Comparison of ENCODE assay signal across 8 mouse cellular contexts in the genomic region with DNA sequence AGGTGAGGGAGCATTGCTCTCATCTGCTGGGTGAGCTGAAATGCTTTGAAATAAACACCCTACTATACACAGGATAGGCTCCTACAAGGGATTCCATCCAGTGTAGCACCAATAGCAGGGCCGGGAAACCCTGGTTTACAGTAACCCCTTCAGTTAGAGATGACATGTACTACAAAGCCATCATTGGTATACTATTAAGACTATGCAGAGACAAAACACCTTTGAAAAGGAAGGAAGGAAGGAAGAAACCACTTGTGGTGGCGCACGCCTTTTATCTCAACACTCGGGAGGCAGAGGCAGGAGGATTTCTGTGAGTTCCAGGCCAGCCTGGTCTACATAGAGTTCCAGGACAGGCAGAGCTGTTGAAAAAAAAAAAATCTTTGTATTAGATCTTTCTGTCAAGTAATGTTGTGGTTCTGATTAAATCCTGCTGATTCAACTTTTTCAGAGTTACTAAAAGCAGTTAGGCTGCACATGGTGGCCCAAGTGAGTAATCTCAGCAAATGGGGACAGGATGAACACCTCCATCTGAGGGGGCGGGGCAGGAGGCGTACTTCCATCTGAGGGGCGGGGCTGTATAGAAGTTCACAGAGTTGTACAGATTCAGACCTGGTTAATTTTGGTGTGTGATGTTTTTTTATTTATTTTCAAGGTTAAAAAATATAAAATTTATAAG. TPM values are rescaled to one million over a fixed set of nuclear protein-coding genes. Genes with fewer than 3 reads are reported as not detected.
DNase-seq lines count a peak whose midpoint lies in the region; ATAC-seq and TF ChIP-seq lines count a peak whose summit lies in the region.

No protein-coding gene starts in this region.

- no peak for TF ChIP-seq POLR2A in testis, adult 2 months (IDR thresholded peaks at IDR 0.05; ENCODE audit: control insufficient read depth, low read depth, low read length)

- H3K36me3 ChIP-seq in heart, embryonic 16.5 days (ENCODE audit: control insufficient read depth, insufficient read depth) = no peaks in the 10 kb centered on the region
- no peaks in the 10 kb centered on the region for H3K36me3 ChIP-seq in testis, adult 2 months (ENCODE audit: control insufficient read depth, insufficient read depth, low read length)
- H3K36me3 ChIP-seq in intestine, postnatal 0 days (ENCODE audit: control insufficient read depth, insufficient read depth) = no peaks in the 10 kb centered on the region

- DNase-seq in heart, postnatal 25 days (ENCODE audit: low spot score) = no peak
- no peak for DNase-seq in testis, postnatal 10 days (ENCODE audit: low spot score)
- DNase-seq in thymus, postnatal 36 days = peak; percentile 26 to 35
- DNase-seq in left cerebral cortex, adult 18-20 months (ENCODE audit: low spot score in 2 of 2) = no peak
- no peak for DNase-seq in urinary bladder, adult 2 months (ENCODE audit: low spot score)

- H3K27me3 ChIP-seq in heart, embryonic 16.5 days (ENCODE audit: control insufficient read depth, insufficient read depth, low read length) = peaks cover 9% of the 10 kb centered on the region
- H3K27me3 ChIP-seq in testis, adult 2 months (ENCODE audit: control insufficient read depth, insufficient read depth, low read length) = no peaks in the 10 kb centered on the region
- H3K27me3 ChIP-seq in intestine, postnatal 0 days (replicated peaks; ENCODE audit: control insufficient read depth, insufficient read depth, low read length) = 0 out of 2 replicates have a peak, but pooled peaks cover 3% of the 10 kb centered on the region

- ATAC-seq in heart, embryonic 16.5 days (replicated peaks; ENCODE audit: extremely low read depth, insufficient read depth, low FRiP score) = no peak
- no peak for ATAC-seq in intestine, postnatal 0 days

- H3K27ac ChIP-seq in heart, embryonic 16.5 days (ENCODE audit: low read length) = no peak overlapping the region
- no peak overlapping the region for H3K27ac ChIP-seq in testis, adult 2 months (ENCODE audit: control insufficient read depth, insufficient read depth, low read depth, low read length)
- H3K27ac ChIP-seq in intestine, postnatal 0 days (ENCODE audit: low read depth, low read length) = no peak overlapping the region

- H3K9me3 ChIP-seq in heart, embryonic 16.5 days (replicated peaks; ENCODE audit: control insufficient read depth, low read length) = no peaks in the 10 kb centered on the region
- H3K9me3 ChIP-seq in intestine, postnatal 0 days (ENCODE audit: control insufficient read depth) = no peaks in the 10 kb centered on the region

- WGBS in heart, embryonic 16.5 days = 91% methylated on average over 7 of the region's 7 CpGs
- 92% methylated on average over 7 of the region's 7 CpGs for WGBS in intestine, postnatal 0 days

- peak overlapping the region; percentile 60 for H3K4me2 ChIP-seq in heart, embryonic 16.5 days (ENCODE audit: low read depth, low read length)
- peak overlapping the region; percentile 44; the same call in 1 of the 2 replicates for H3K4me2 ChIP-seq in intestine, postnatal 0 days (replicated peaks; ENCODE audit: low read depth)

- peaks cover 9% of the 10 kb centered on the region for H3K4me1 ChIP-seq in heart, embryonic 16.5 days (ENCODE audit: control insufficient read depth, insufficient read depth, low read length)
- peaks cover 13% of the 10 kb centered on the region for H3K4me1 ChIP-seq in testis, adult 2 months (ENCODE audit: control insufficient read depth, insufficient read depth, low read length)
- H3K4me1 ChIP-seq in intestine, postnatal 0 days (replicated peaks; ENCODE audit: control insufficient read depth, insufficient read depth, low read length) = no peaks in the 10 kb centered on the region

- intact Hi-C loops in heart, postnatal 25 days (cut with DNase I) = no loop called here

- TF ChIP-seq CTCF in testis, adult 2 months (IDR thresholded peaks at IDR 0.05; ENCODE audit: control insufficient read depth, insufficient read depth, insufficient replicate concordance, low read depth, low read length) = no peak
- no peak for TF ChIP-seq CTCF in intestine, postnatal 0 days (IDR thresholded peaks at IDR 0.05; ENCODE audit: low read depth)

- peak overlapping the region; percentile 39; the same call in 1 of the 2 replicates for H3K4me3 ChIP-seq in heart, embryonic 16.5 days (ENCODE audit: low read length)
- H3K4me3 ChIP-seq in testis, adult 2 months (ENCODE audit: control insufficient read depth, low read depth, low read length) = peak overlapping the region; percentile 61
- H3K4me3 ChIP-seq in intestine, postnatal 0 days (ENCODE audit: low read depth, low read length) = no peak overlapping the region

- H3K9ac ChIP-seq in heart, embryonic 16.5 days (ENCODE audit: low read length) = no peak overlapping the region; the same call in 1 of the 2 replicates
- H3K9ac ChIP-seq in intestine, postnatal 0 days (ENCODE audit: low read depth, low read length) = no peak overlapping the region

RNA-seq across cellular contexts. Expression of gene Cpsf6, which starts 53.2 kb away (rescaled TPM):
- polyA plus RNA-seq in heart, embryonic 16.5 days (2015; fragmentation: Nextera tagmentation; extraction: Ambion mirVana) = 85.7 and 89.7 TPM in 2 replicates
- total RNA-seq in heart, postnatal 25 days (2021) = 10 to 100 TPM; 27.9 to 35.2 TPM
- 23.6 and 26.7 TPM in 2 replicates for polyA plus RNA-seq in testis, adult 2 months (2012; rRNA removed)
- 41.2 and 45.4 TPM in 2 replicates for polyA plus RNA-seq in intestine, postnatal 0 days (2015; fragmentation: Nextera tagmentation; extraction: Ambion mirVana)
- 100 to 1,000 TPM; 109 to 117 TPM for total RNA-seq in left cerebral cortex, adult 18-20 months (2021)
- 35.9 and 43.5 TPM in 2 replicates for polyA plus RNA-seq in urinary bladder, adult 2 months (2012; rRNA removed)

Comparison
In these comparisons a context has a peak if more than half of its experiments do, and no peak if none do; other contexts are left out.
1. DNase-seq: peak in thymus, postnatal 36 days (2 of 2); none in heart, postnatal 25 days (single experiment), testis, postnatal 10 days (single experiment), left cerebral cortex, adult 18-20 months (0 of 2) and urinary bladder, adult 2 months (single experiment).